Mouse (Mus musculus) C2C12 (cell line): Measurements from ENCODE around the gene Dbil5.
A peak's percentile ranks its signal among the peaks of the same experiment; 100 is the strongest.

Experiments
- CEBPB ChIP-seq: IDR thresholded peaks from one replicate; pipeline ENCODE4 v1.6.1; 2011; ENCODE audit warnings: low read depth, mild to moderate bottlenecking, control low read depth, moderate library complexity
- CTCF ChIP-seq: IDR thresholded peaks from one replicate; pipeline ENCODE4 v1.5.1; 2011; ENCODE audit not compliant: control insufficient read depth, insufficient read depth, insufficient read length
- MAX ChIP-seq: IDR thresholded peaks from one replicate; pipeline ENCODE4 v1.6.1; 2011; ENCODE audit warnings: mild to moderate bottlenecking, control low read depth
- MYOD1 ChIP-seq: IDR thresholded peaks from one replicate; pipeline ENCODE4 v1.6.1; 2011; ENCODE audit warnings: low read depth; ENCODE audit not compliant: control insufficient read depth, insufficient read length
- MYOG ChIP-seq: IDR thresholded peaks from one replicate; pipeline ENCODE4 v1.6.1; 2011; ENCODE audit not compliant: control insufficient read depth, insufficient read length; ENCODE audit errors: extremely low read depth
- USF1 ChIP-seq: IDR thresholded peaks from one replicate; pipeline ENCODE4 v1.6.1; 2011; ENCODE audit warnings: low read depth, mild to moderate bottlenecking, control low read depth, moderate library complexity

GRCm38 (mm10) chr11:76261224-76261623 lies 43.8 kb downstream of the Dbil5 start:
- TF ChIP-seq CTCF (no peak), USF1 (no peak), CEBPB (peak; percentile 26), MAX (peak; percentile 15), MYOD1 (no peak), MYOG (no peak)
